Mouse (Mus musculus): ENCODE measurements around the gene Shisal2a. TPM values are rescaled to one million over a fixed set of nuclear protein-coding genes. Genes with fewer than 3 reads are reported as not detected.
A peak's percentile ranks its signal among the peaks of the same experiment; 100 is the strongest.

Shisal2a gene
- polyA plus RNA-seq, 1 experiment from 2014 or later, result 3.9 TPM

- 3% methylated on average over 47 of the region's 52 CpGs for WGBS
Measured at GRCm38 (mm10) chr4:108406138-108406860, 23.1 kb upstream of the Shisal2a start.

GRCm38 (mm10) chr4:108405766-108406137, 22.6 kb upstream of the Shisal2a start:
- Histone ChIP-seq H3K27ac (replicated peaks; ENCODE audit: low read depth, low read length) (peak overlapping the region; percentile 85), H3K4me2 (ENCODE audit: low read depth, low read length) (peak overlapping the region; percentile 86), H3K9ac (ENCODE audit: low read depth, low read length) (peak overlapping the region; percentile 77), H3K9me3 (ENCODE audit: control insufficient read depth, low read length) (no peaks in the 10 kb centered on the region), H3K4me3 (ENCODE audit: low read depth, low read length) (peak overlapping the region; percentile 56), H3K27me3 (replicated peaks; ENCODE audit: control insufficient read depth, insufficient read depth, low read length) (no peaks in the 10 kb centered on the region), H3K36me3 (ENCODE audit: control insufficient read depth, insufficient read depth, low read length) (peaks cover 21% of the 10 kb centered on the region), H3K4me1 (ENCODE audit: control insufficient read depth, insufficient read depth, low read length) (peaks cover 18% of the 10 kb centered on the region)
- WGBS, result 62% methylated on average over 3 of the region's 3 CpGs
- ATAC-seq (ENCODE audit: low read depth), result peak; percentile 76
- DNase-seq (ENCODE audit: low spot score), result peak; percentile 72

More at GRCm38 (mm10) chr4:108406138-108406860, 23.1 kb upstream of the Shisal2a start:
- Histone ChIP-seq H3K27ac (replicated peaks; ENCODE audit: low read depth, low read length) (peak overlapping the region; percentile 85), H3K4me3 (ENCODE audit: low read depth, low read length) (peak overlapping the region; percentile 56), H3K4me1 (ENCODE audit: control insufficient read depth, insufficient read depth, low read length) (peaks cover 18% of the 10 kb centered on the region), H3K9me3 (ENCODE audit: control insufficient read depth, low read length) (no peaks in the 10 kb centered on the region), H3K4me2 (ENCODE audit: low read depth, low read length) (peak overlapping the region; percentile 86), H3K36me3 (ENCODE audit: control insufficient read depth, insufficient read depth, low read length) (peaks cover 15% of the 10 kb centered on the region), H3K27me3 (replicated peaks; ENCODE audit: control insufficient read depth, insufficient read depth, low read length) (no peaks in the 10 kb centered on the region), H3K9ac (ENCODE audit: low read depth, low read length) (peak overlapping the region; percentile 77)
- ATAC-seq (ENCODE audit: low read depth), result peak; percentile 75
- peak; percentile 71 for DNase-seq (ENCODE audit: low spot score)

GRCm38 (mm10) chr4:108403861-108404635, 20.9 kb upstream of the Shisal2a start:
- Histone ChIP-seq H3K27me3 (replicated peaks; ENCODE audit: control insufficient read depth, insufficient read depth, low read length) (no peaks in the 10 kb centered on the region), H3K4me3 (ENCODE audit: low read depth, low read length) (no peak overlapping the region), H3K9ac (ENCODE audit: low read depth, low read length) (no peak overlapping the region), H3K9me3 (ENCODE audit: control insufficient read depth, low read length) (no peaks in the 10 kb centered on the region), H3K27ac (replicated peaks; ENCODE audit: low read depth, low read length) (no peak overlapping the region), H3K4me2 (ENCODE audit: low read depth, low read length) (no peak overlapping the region), H3K36me3 (ENCODE audit: control insufficient read depth, insufficient read depth, low read length) (peaks cover 36% of the 10 kb centered on the region), H3K4me1 (ENCODE audit: control insufficient read depth, insufficient read depth, low read length) (peaks cover 18% of the 10 kb centered on the region)
- WGBS, result 80% methylated on average over 8 of the region's 8 CpGs
- DNase-seq (ENCODE audit: low spot score) (no peak), ATAC-seq (ENCODE audit: low read depth) (no peak)

GRCm38 (mm10) chr4:108400395-108400794, 17.2 kb upstream of the Shisal2a start:
- Histone ChIP-seq H3K4me3 (ENCODE audit: low read depth, low read length) (no peak overlapping the region), H3K4me1 (ENCODE audit: control insufficient read depth, insufficient read depth, low read length) (0 out of 2 replicates have a peak, but pooled peaks cover 4% of the 10 kb centered on the region), H3K27ac (replicated peaks; ENCODE audit: low read depth, low read length) (no peak overlapping the region), H3K9me3 (ENCODE audit: control insufficient read depth, low read length) (no peaks in the 10 kb centered on the region), H3K4me2 (ENCODE audit: low read depth, low read length) (no peak overlapping the region), H3K9ac (ENCODE audit: low read depth, low read length) (no peak overlapping the region), H3K36me3 (ENCODE audit: control insufficient read depth, insufficient read depth, low read length) (peaks cover 36% of the 10 kb centered on the region), H3K27me3 (replicated peaks; ENCODE audit: control insufficient read depth, insufficient read depth, low read length) (no peaks in the 10 kb centered on the region)
- ATAC-seq (ENCODE audit: low read depth), result no peak
- DNase-seq (ENCODE audit: low spot score), result peak; percentile 15
- WGBS, result 88% methylated on average over 10 of the region's 10 CpGs

GRCm38 (mm10) chr4:108394236-108394635, 11.1 kb upstream of the Shisal2a start:
- no peak for DNase-seq (ENCODE audit: low spot score)

GRCm38 (mm10) chr4:108392558-108392957, 9.4 kb upstream of the Shisal2a start:
- Histone ChIP-seq H3K36me3 (ENCODE audit: control insufficient read depth, insufficient read depth, low read length) (no peaks in the 10 kb centered on the region), H3K9me3 (ENCODE audit: control insufficient read depth, low read length) (no peaks in the 10 kb centered on the region), H3K9ac (ENCODE audit: low read depth, low read length) (no peak overlapping the region), H3K27ac (replicated peaks; ENCODE audit: low read depth, low read length) (no peak overlapping the region), H3K4me2 (ENCODE audit: low read depth, low read length) (no peak overlapping the region), H3K4me1 (ENCODE audit: control insufficient read depth, insufficient read depth, low read length) (no peaks in the 10 kb centered on the region; the same call in 1 of the 2 replicates), H3K4me3 (ENCODE audit: low read depth, low read length) (no peak overlapping the region), H3K27me3 (replicated peaks; ENCODE audit: control insufficient read depth, insufficient read depth, low read length) (no peaks in the 10 kb centered on the region)
- DNase-seq (ENCODE audit: low spot score) (no peak), ATAC-seq (ENCODE audit: low read depth) (no peak)
- WGBS, result 85% methylated on average over 2 of the region's 2 CpGs

More at GRCm38 (mm10) chr4:108394236-108394635, 11.1 kb upstream of the Shisal2a start:
- H3K9ac ChIP-seq (ENCODE audit: low read depth, low read length), result no peak overlapping the region
- no peaks in the 10 kb centered on the region for H3K4me1 ChIP-seq (ENCODE audit: control insufficient read depth, insufficient read depth, low read length)
- no peak for ATAC-seq (ENCODE audit: low read depth)
- H3K4me2 ChIP-seq (ENCODE audit: low read depth, low read length), result no peak overlapping the region
- H3K36me3 ChIP-seq (ENCODE audit: control insufficient read depth, insufficient read depth, low read length), result peaks cover under 1% of the 10 kb centered on the region; the same call in 1 of the 2 replicates
- H3K27ac ChIP-seq (replicated peaks; ENCODE audit: low read depth, low read length), result no peak overlapping the region
- H3K4me3 ChIP-seq (ENCODE audit: low read depth, low read length), result no peak overlapping the region
- no peaks in the 10 kb centered on the region for H3K27me3 ChIP-seq (replicated peaks; ENCODE audit: control insufficient read depth, insufficient read depth, low read length)
- no peaks in the 10 kb centered on the region for H3K9me3 ChIP-seq (ENCODE audit: control insufficient read depth, low read length)

- 65% methylated on average over 5 of the region's 5 CpGs for WGBS
- DNase-seq (ENCODE audit: low spot score), result no peak
- no peak for ATAC-seq (ENCODE audit: low read depth)
- Histone ChIP-seq H3K27ac (replicated peaks; ENCODE audit: low read depth, low read length) (no peak overlapping the region), H3K9me3 (ENCODE audit: control insufficient read depth, low read length) (no peaks in the 10 kb centered on the region), H3K27me3 (replicated peaks; ENCODE audit: control insufficient read depth, insufficient read depth, low read length) (no peaks in the 10 kb centered on the region), H3K36me3 (ENCODE audit: control insufficient read depth, insufficient read depth, low read length) (no peaks in the 10 kb centered on the region), H3K4me2 (ENCODE audit: low read depth, low read length) (no peak overlapping the region), H3K4me1 (ENCODE audit: control insufficient read depth, insufficient read depth, low read length) (peaks cover 4% of the 10 kb centered on the region; the same call in 1 of the 2 replicates), H3K4me3 (ENCODE audit: low read depth, low read length) (no peak overlapping the region), H3K9ac (ENCODE audit: low read depth, low read length) (no peak overlapping the region)
Measured at GRCm38 (mm10) chr4:108391124-108391523, 8.0 kb upstream of the Shisal2a start.

GRCm38 (mm10) chr4:108388741-108389140, 5.6 kb upstream of the Shisal2a start:
- H3K4me3 ChIP-seq (ENCODE audit: low read depth, low read length), result no peak overlapping the region
- ATAC-seq (ENCODE audit: low read depth) (no peak), DNase-seq (ENCODE audit: low spot score) (no peak)
- no peaks in the 10 kb centered on the region for H3K36me3 ChIP-seq (ENCODE audit: control insufficient read depth, insufficient read depth, low read length)
- H3K27me3 ChIP-seq (replicated peaks; ENCODE audit: control insufficient read depth, insufficient read depth, low read length), result peaks cover 7% of the 10 kb centered on the region
- H3K4me1 ChIP-seq (ENCODE audit: control insufficient read depth, insufficient read depth, low read length), result peaks cover 8% of the 10 kb centered on the region; the same call in 1 of the 2 replicates
- no peak overlapping the region for H3K9ac ChIP-seq (ENCODE audit: low read depth, low read length)
- H3K27ac ChIP-seq (replicated peaks; ENCODE audit: low read depth, low read length), result peak overlapping the region; percentile 84; the same call in 1 of the 2 replicates
- WGBS, result 59% methylated on average over 3 of the region's 3 CpGs
- no peaks in the 10 kb centered on the region for H3K9me3 ChIP-seq (ENCODE audit: control insufficient read depth, low read length)
- no peak overlapping the region for H3K4me2 ChIP-seq (ENCODE audit: low read depth, low read length)
